Mouse (Mus musculus): ENCODE results near the gene Pard3. TPM values are rescaled to one million over a fixed set of nuclear protein-coding genes. Genes with fewer than 3 reads are reported as not detected.

Gene Pard3
- total RNA-seq (2023): not detected

GRCm38 (mm10) chr8:127063551-127064360, at the start of gene Pard3:
Gene Pard3, plus strand, starts transcription at chr8:127063893.

Other genes starting within 250 kb of the Pard3 start
- 132 TPM for gene Tomm20, start 118.0 kb upstream of the Pard3 start, total RNA-seq (2023)
- 25.3 TPM for gene Rbm34, start 92.8 kb upstream of the Pard3 start, total RNA-seq (2023)